Mouse (Mus musculus) small intestine, adult 10 weeks (tissue): Measurements from ENCODE around the gene Clec4a2. TPM values are rescaled to one million over a fixed set of nuclear protein-coding genes. Genes with fewer than 3 reads are reported as not detected.

Experiments
- polyA plus RNA-seq: library from polyadenylated mRNA; stranded (reverse); fragments of 350-450 nt; fragmentation: Illumina TruSeq; extraction: RNeasy Lipid Tissue Mini Kit (QIAGEN cat#74804); gene quantifications from one replicate; pipeline ENCODE4 v1.2.3, GENCODE M21; 2014; ENCODE audit warnings: low replicate concordance

Gene Clec4a2
- polyA plus RNA-seq = 30.1 TPM

DNA sequence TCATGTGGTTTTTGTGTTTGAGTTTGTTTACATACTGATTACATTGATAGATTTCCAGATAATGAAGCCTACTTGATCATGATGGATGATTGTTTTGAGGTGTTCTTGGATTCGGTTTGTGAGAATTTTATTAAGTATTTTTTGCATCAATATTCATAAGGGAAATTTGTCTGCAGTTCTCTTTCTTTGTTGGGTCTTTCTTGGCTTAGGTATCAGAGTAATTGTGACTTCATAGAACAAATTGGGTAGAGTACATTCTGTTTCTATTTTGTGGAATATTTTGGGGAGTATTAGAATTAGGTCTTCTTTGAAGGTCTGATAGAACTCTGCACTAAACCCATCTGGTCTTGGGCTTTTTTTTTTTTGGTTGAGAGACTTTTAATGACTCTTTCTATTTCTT lies at the start of gene Clec4a2:
Gene Clec4a2, plus strand, starts transcription at position 301 of the 400 bp plus-strand sequence.

DNA sequence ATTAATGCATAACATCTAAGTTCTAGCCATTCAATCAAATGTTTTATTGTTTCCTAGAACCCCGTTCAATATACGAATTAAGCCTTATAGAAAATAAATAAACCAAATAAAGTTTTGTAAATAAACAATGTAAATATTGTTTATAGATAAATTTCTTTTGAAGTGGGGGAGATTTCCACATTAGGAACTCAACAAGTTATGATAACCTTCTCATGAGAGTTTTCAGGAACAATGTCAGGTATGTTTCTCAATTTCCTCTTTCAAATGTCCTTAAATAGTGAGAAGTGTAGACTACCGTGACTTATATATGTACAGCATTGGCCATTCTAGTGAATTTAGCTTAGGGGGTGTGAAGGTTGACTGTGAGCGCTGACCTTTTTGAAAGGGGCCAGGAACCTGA lies 66.4 kb downstream of the Clec4a2 start, which contains the start of gene Clec4b2:
Gene Clec4b2, plus strand, starts transcription at position 301 of the 400 bp plus-strand sequence.

Other genes starting within 250 kb of the Clec4a2 start
- 74.8 TPM for gene Necap1, start 232.0 kb upstream of the Clec4a2 start, polyA plus RNA-seq
- gene Clec4a1, start 184.6 kb upstream of the Clec4a2 start, polyA plus RNA-seq = 19.2 TPM
- gene Clec4a3, start 153.9 kb upstream of the Clec4a2 start, polyA plus RNA-seq = 10.9 TPM
- gene Clec4a4, start 116.1 kb upstream of the Clec4a2 start, polyA plus RNA-seq = 4.6 TPM
- 1.3 TPM for gene Clec4b1, start 56.5 kb upstream of the Clec4a2 start, polyA plus RNA-seq
- 3.4 TPM for gene Clec4b2, start 66.5 kb downstream of the Clec4a2 start, polyA plus RNA-seq
- 29.2 TPM for gene Clec4n, start 123.4 kb downstream of the Clec4a2 start, polyA plus RNA-seq
- gene Clec4d, start 155.7 kb downstream of the Clec4a2 start, polyA plus RNA-seq = not detected
- gene Clec4e, start 183.4 kb downstream of the Clec4a2 start, polyA plus RNA-seq = not detected
- not detected for gene Vmn2r19, start 201.9 kb downstream of the Clec4a2 start, polyA plus RNA-seq